Mouse (Mus musculus): ENCODE measurements around the gene Ankrd7. TPM values are rescaled to one million over a fixed set of nuclear protein-coding genes. Genes with fewer than 3 reads are reported as not detected.
"Not testable (repeated sequence)": the region's sequence is repeated elsewhere in the genome, so short reads cannot be mapped to it uniquely, and the experiment has no call there.

The Ankrd7 gene
- polyA plus RNA-seq (2012; rRNA removed) = not detected in 2 replicates

- H3K27me3 ChIP-seq (ENCODE audit: control insufficient read depth, insufficient read depth, low read length) = no peaks in the 10 kb centered on the region
- H3K4me1 ChIP-seq (ENCODE audit: control insufficient read depth, insufficient read depth, insufficient read length, low read length) = no peaks in the 10 kb centered on the region
- 92% methylated on average over 8 of the region's 8 CpGs for WGBS
- H3K36me3 ChIP-seq (ENCODE audit: control insufficient read depth, insufficient read depth, low read length) = no peaks in the 10 kb centered on the region
- no peak within 1 kb of the TSS for H3K4me3 ChIP-seq (ENCODE audit: low read depth, low read length)
- H3K27ac ChIP-seq (ENCODE audit: insufficient read depth, low read depth, low read length) = no peak within 1 kb of the TSS
- no peak for TF ChIP-seq CTCF (IDR thresholded peaks at IDR 0.05; ENCODE audit: extremely low read depth, insufficient read length, insufficient replicate concordance, low read depth, low read length)
Measured at GRCm38 (mm10) chr6:18866018-18866417, at the start of gene Ankrd7. Gene Ankrd7, plus strand, starts transcription at chr6:18866318.

GRCm38 (mm10) chr6:18819343-18819742 is 46.8 kb upstream of the Ankrd7 start:
- WGBS = 16% methylated on average over 4 of the region's 4 CpGs
- Histone ChIP-seq H3K4me3 (ENCODE audit: low read depth, low read length) (no peak overlapping the region), H3K27me3 (ENCODE audit: control insufficient read depth, insufficient read depth, low read length) (no peaks in the 10 kb centered on the region), H3K27ac (ENCODE audit: insufficient read depth, low read depth, low read length) (no peak overlapping the region), H3K36me3 (ENCODE audit: control insufficient read depth, insufficient read depth, low read length) (no peaks in the 10 kb centered on the region), H3K4me1 (ENCODE audit: control insufficient read depth, insufficient read depth, insufficient read length, low read length) (peaks cover 2% of the 10 kb centered on the region; the same call in 1 of the 2 replicates)
- TF ChIP-seq POLR2A (IDR thresholded peaks at IDR 0.05; ENCODE audit: low read depth, low read length) = no peak
- no peak for TF ChIP-seq CTCF (IDR thresholded peaks at IDR 0.05; ENCODE audit: extremely low read depth, insufficient read length, insufficient replicate concordance, low read depth, low read length)

- H3K36me3 ChIP-seq (ENCODE audit: control insufficient read depth, insufficient read depth, low read length) = no peaks in the 10 kb centered on the region
- TF ChIP-seq POLR2A (IDR thresholded peaks at IDR 0.05; ENCODE audit: low read depth, low read length) (no peak), CTCF (IDR thresholded peaks at IDR 0.05; ENCODE audit: extremely low read depth, insufficient read length, insufficient replicate concordance, low read depth, low read length) (no peak)
Measured at GRCm38 (mm10) chr6:18820246-18820645, 45.9 kb upstream of the Ankrd7 start.

GRCm38 (mm10) chr6:18822812-18823211 is 43.3 kb upstream of the Ankrd7 start:
- 19% methylated on average over 1 of the region's 1 CpGs for WGBS
- H3K4me1 ChIP-seq (ENCODE audit: control insufficient read depth, insufficient read depth, insufficient read length, low read length) = peaks cover 2% of the 10 kb centered on the region; the same call in 1 of the 2 replicates
- no peak overlapping the region for H3K4me3 ChIP-seq (ENCODE audit: low read depth, low read length)
- TF ChIP-seq POLR2A (IDR thresholded peaks at IDR 0.05; ENCODE audit: low read depth, low read length) (no peak), CTCF (IDR thresholded peaks at IDR 0.05; ENCODE audit: extremely low read depth, insufficient read length, insufficient replicate concordance, low read depth, low read length) (no peak)
- no peaks in the 10 kb centered on the region for H3K36me3 ChIP-seq (ENCODE audit: control insufficient read depth, insufficient read depth, low read length)
- H3K27ac ChIP-seq (ENCODE audit: insufficient read depth, low read depth, low read length) = no peak overlapping the region
- no peaks in the 10 kb centered on the region for H3K27me3 ChIP-seq (ENCODE audit: control insufficient read depth, insufficient read depth, low read length)

More at GRCm38 (mm10) chr6:18820246-18820645, 45.9 kb upstream of the Ankrd7 start:
- Histone ChIP-seq H3K27ac (ENCODE audit: insufficient read depth, low read depth, low read length) (no peak overlapping the region), H3K4me3 (ENCODE audit: low read depth, low read length) (no peak overlapping the region), H3K27me3 (ENCODE audit: control insufficient read depth, insufficient read depth, low read length) (no peaks in the 10 kb centered on the region), H3K4me1 (ENCODE audit: control insufficient read depth, insufficient read depth, insufficient read length, low read length) (peaks cover 2% of the 10 kb centered on the region; the same call in 1 of the 2 replicates)
- 83% methylated on average over 4 of the region's 4 CpGs for WGBS

GRCm38 (mm10) chr6:18832958-18833357 is 33.2 kb upstream of the Ankrd7 start:
- Histone ChIP-seq H3K27me3 (ENCODE audit: control insufficient read depth, insufficient read depth, low read length) (no peaks in the 10 kb centered on the region), H3K27ac (ENCODE audit: insufficient read depth, low read depth, low read length) (no peak overlapping the region), H3K4me3 (ENCODE audit: low read depth, low read length) (no peak overlapping the region), H3K4me1 (ENCODE audit: control insufficient read depth, insufficient read depth, insufficient read length, low read length) (no peaks in the 10 kb centered on the region), H3K36me3 (ENCODE audit: control insufficient read depth, insufficient read depth, low read length) (no peaks in the 10 kb centered on the region)
- 85% methylated on average over 1 of the region's 1 CpGs for WGBS
- TF ChIP-seq POLR2A (IDR thresholded peaks at IDR 0.05; ENCODE audit: low read depth, low read length) (no peak), CTCF (IDR thresholded peaks at IDR 0.05; ENCODE audit: extremely low read depth, insufficient read length, insufficient replicate concordance, low read depth, low read length) (no peak)

- H3K27me3 ChIP-seq (ENCODE audit: control insufficient read depth, insufficient read depth, low read length); H3K4me3 ChIP-seq (ENCODE audit: low read depth, low read length); H3K27ac ChIP-seq (ENCODE audit: insufficient read depth, low read depth, low read length); H3K36me3 ChIP-seq (ENCODE audit: control insufficient read depth, insufficient read depth, low read length); H3K4me1 ChIP-seq (ENCODE audit: control insufficient read depth, insufficient read depth, insufficient read length, low read length): not testable (repeated sequence)
- 18% methylated on average over 6 of the region's 11 CpGs for WGBS
Measured at GRCm38 (mm10) chr6:18844529-18844928, 21.6 kb upstream of the Ankrd7 start.

GRCm38 (mm10) chr6:18845571-18845970 is 20.5 kb upstream of the Ankrd7 start:
- not testable (repeated sequence) for H3K36me3 ChIP-seq (ENCODE audit: control insufficient read depth, insufficient read depth, low read length); H3K27me3 ChIP-seq (ENCODE audit: control insufficient read depth, insufficient read depth, low read length); H3K4me1 ChIP-seq (ENCODE audit: control insufficient read depth, insufficient read depth, insufficient read length, low read length); H3K27ac ChIP-seq (ENCODE audit: insufficient read depth, low read depth, low read length)
- peak overlapping the region; percentile 54 for H3K4me3 ChIP-seq (ENCODE audit: low read depth, low read length)
- 5% methylated on average over 6 of the region's 7 CpGs for WGBS

GRCm38 (mm10) chr6:18848051-18848701 is 17.9 kb upstream of the Ankrd7 start, which contains the start of gene Lsm8:
Gene Lsm8, plus strand, starts transcription at chr6:18848579.
- peak within 1 kb of the TSS; percentile 80 for H3K4me3 ChIP-seq (ENCODE audit: low read depth, low read length)
- TF ChIP-seq POLR2A (IDR thresholded peaks at IDR 0.05; ENCODE audit: low read depth, low read length) (peak; percentile 78), CTCF (IDR thresholded peaks at IDR 0.05; ENCODE audit: extremely low read depth, insufficient read length, insufficient replicate concordance, low read depth, low read length) (no peak)
- peak within 1 kb of the TSS; percentile 92 for H3K27ac ChIP-seq (ENCODE audit: insufficient read depth, low read depth, low read length)
- peaks cover 7% of the 10 kb centered on the region for H3K36me3 ChIP-seq (ENCODE audit: control insufficient read depth, insufficient read depth, low read length)
- peaks cover 3% of the 10 kb centered on the region; the same call in 1 of the 2 replicates for H3K4me1 ChIP-seq (ENCODE audit: control insufficient read depth, insufficient read depth, insufficient read length, low read length)
- under 1% methylated on average over 37 of the region's 37 CpGs for WGBS
- H3K27me3 ChIP-seq (ENCODE audit: control insufficient read depth, insufficient read depth, low read length) = no peaks in the 10 kb centered on the region
